Mouse (Mus musculus) ES-Bruce4 (cell line): ENCODE measurements around the gene Hnrnph1. TPM values are rescaled to one million over a fixed set of nuclear protein-coding genes. Genes with fewer than 3 reads are reported as not detected.

Experiments used
- H3K27ac ChIP-seq: 2 replicates; pipeline ENCODE4 v1.5.1; 2012; ENCODE audit warnings: low read length, inconsistent platforms; ENCODE audit not compliant: insufficient read depth
- H3K27me3 ChIP-seq: 2 replicates; pipeline ENCODE4 v1.6.1; 2012; ENCODE audit warnings: mild to moderate bottlenecking, low read length, inconsistent platforms; ENCODE audit not compliant: control insufficient read depth, poor library complexity, insufficient read depth, severe bottlenecking
- H3K36me3 ChIP-seq: 2 replicates; pipeline ENCODE4 v1.6.1; 2012; ENCODE audit warnings: inconsistent platforms, mild to moderate bottlenecking, low read length, moderate library complexity; ENCODE audit not compliant: control insufficient read depth, poor library complexity, insufficient read depth, severe bottlenecking
- H3K4me1 ChIP-seq: one replicate; pipeline ENCODE4 v1.8.1; 2011; ENCODE audit warnings: low read length; ENCODE audit not compliant: control insufficient read depth, insufficient read depth
- H3K4me3 ChIP-seq: 2 replicates; pipeline ENCODE4 v1.5.1; 2011; ENCODE audit warnings: low read depth, mild to moderate bottlenecking, low read length
- H3K9ac ChIP-seq: 2 replicates; pipeline ENCODE4 v1.6.1; 2012; ENCODE audit warnings: low read depth, mild to moderate bottlenecking, inconsistent platforms; ENCODE audit not compliant: poor library complexity, severe bottlenecking
- H3K9me3 ChIP-seq: replicated peaks from 2 replicates; pipeline ENCODE4 v1.6.1; 2012; ENCODE audit warnings: mild to moderate bottlenecking, low read length, inconsistent platforms; ENCODE audit not compliant: control insufficient read depth, poor library complexity, insufficient read depth, severe bottlenecking
- CTCF ChIP-seq: IDR thresholded peaks from one replicate; pipeline ENCODE4 v1.8.1; 2011; ENCODE audit warnings: low read depth, low read length
- EP300 ChIP-seq: IDR thresholded peaks from 2 replicates; pipeline ENCODE4 v1.6.1; 2011; ENCODE audit warnings: low read depth, low read length; ENCODE audit not compliant: insufficient read depth
- POLR2A ChIP-seq: IDR thresholded peaks from one replicate; pipeline ENCODE4 v1.8.1; 2011; ENCODE audit warnings: low read length; ENCODE audit not compliant: insufficient read depth
- polyA plus RNA-seq: library from polyadenylated mRNA; stranded (reverse); fragments of >200 nt; gene quantifications from 2 replicates; pipeline ENCODE4 v1.2.4, GENCODE M21; 2011; ENCODE audit warnings: low read depth; ENCODE audit not compliant: missing spikeins, insufficient read depth, insufficient read length

Hnrnph1 gene
- polyA plus RNA-seq, 1 experiment = 559 TPM

DNA sequence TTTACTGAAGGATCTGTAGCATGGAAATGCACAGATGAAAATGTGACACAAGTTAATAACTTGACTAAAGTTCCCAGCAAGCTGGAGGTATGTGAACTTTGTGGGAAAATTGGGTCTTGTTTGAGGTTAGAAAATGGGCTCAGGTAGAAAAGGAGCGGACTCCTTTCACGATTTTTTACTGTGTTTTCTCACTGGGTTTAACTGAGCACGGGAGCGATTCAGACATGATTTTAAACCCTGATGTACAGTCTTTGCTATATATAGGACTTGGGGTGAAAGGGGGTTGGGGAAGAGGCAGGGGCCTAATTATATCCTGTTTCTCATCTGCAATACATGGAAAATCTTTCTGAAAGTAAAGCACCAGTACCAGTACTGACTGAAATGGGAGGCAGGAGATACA lies 10.9 kb downstream of the Hnrnph1 start:
- Histone ChIP-seq H3K9me3 (no peaks in the 10 kb centered on the region), H3K4me1 (peaks cover 6% of the 10 kb centered on the region), H3K4me3 (no peak overlapping the region), H3K27ac (no peak overlapping the region), H3K27me3 (no peaks in the 10 kb centered on the region), H3K9ac (no peak overlapping the region), H3K36me3 (peaks cover 39% of the 10 kb centered on the region)
- no peak for TF ChIP-seq POLR2A
- no peak for TF ChIP-seq EP300
- no peak for TF ChIP-seq CTCF

DNA sequence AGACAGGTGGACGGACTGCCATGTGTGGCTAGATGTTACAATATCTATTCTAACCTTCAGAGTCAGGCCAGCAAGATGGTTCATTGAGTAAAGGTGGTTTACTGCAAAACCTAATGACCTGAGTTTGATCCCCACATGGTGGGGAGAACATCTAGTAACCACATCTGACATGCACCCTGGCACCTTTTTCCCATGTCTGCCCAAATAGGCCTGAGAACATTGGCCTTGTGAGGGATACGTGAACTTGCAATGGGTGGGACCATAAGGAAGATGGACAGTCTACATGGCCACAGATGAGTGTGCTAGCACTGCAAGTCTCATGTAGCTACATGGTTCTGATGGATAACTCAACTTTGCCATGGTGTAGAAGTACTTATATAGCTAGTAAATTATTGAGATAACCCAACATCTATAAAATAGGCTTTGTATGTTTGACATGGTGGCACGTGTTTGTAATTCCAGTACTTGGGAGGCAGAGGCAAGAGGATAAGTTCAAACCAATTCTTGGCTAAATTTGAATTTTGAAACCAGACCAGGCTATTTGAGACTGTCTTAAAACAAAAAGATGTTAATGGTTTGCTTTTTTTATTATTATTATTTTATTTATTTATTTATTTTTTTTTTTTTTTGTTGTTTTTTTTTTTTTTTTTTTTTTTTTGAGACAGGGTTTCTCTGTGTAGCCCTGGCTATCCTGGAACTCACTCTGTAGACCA lies 11.6 kb downstream of the Hnrnph1 start:
- Histone ChIP-seq H3K36me3 (peaks cover 32% of the 10 kb centered on the region), H3K9ac (no peak overlapping the region)

DNA sequence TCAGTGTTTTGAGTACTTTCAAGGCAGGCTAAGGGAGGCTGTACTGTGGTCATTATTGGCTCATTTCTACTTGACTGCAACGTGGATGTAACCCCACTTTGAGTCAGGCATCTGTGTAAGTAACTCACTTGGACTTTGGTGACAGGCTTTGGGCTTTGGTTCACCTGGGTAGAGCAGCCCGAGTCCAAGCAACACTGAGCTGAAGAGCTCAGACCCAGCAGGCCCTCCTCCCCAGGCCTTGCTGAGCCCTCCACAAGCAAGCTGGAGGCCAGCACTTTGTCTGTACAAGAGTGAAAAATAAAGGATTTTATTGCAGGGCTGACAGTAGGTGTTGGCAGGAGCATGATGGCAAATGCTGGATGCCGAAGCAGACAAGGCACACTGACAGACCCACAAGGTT lies 12.2 kb downstream of the Hnrnph1 start:
- H3K27me3 ChIP-seq = no peaks in the 10 kb centered on the region
- TF ChIP-seq POLR2A (no peak), EP300 (no peak), CTCF (no peak)
- H3K9me3 ChIP-seq = no peaks in the 10 kb centered on the region
- H3K4me3 ChIP-seq = no peak overlapping the region
- peaks cover 28% of the 10 kb centered on the region for H3K36me3 ChIP-seq
- peaks cover 6% of the 10 kb centered on the region for H3K4me1 ChIP-seq
- no peak overlapping the region for H3K9ac ChIP-seq
- no peak overlapping the region for H3K27ac ChIP-seq

More for the DNA sequence above, 11.6 kb downstream of the Hnrnph1 start:
- TF ChIP-seq CTCF (no peak), EP300 (no peak), POLR2A (no peak)
- H3K4me1 ChIP-seq = peaks cover 6% of the 10 kb centered on the region
- H3K27ac ChIP-seq = no peak overlapping the region
- H3K4me3 ChIP-seq = no peak overlapping the region
- H3K9me3 ChIP-seq = no peaks in the 10 kb centered on the region
- H3K27me3 ChIP-seq = no peaks in the 10 kb centered on the region

- Histone ChIP-seq H3K27me3 (no peaks in the 10 kb centered on the region), H3K4me1 (peaks cover 6% of the 10 kb centered on the region), H3K36me3 (peaks cover 22% of the 10 kb centered on the region), H3K4me3 (no peak overlapping the region), H3K27ac (no peak overlapping the region), H3K9ac (no peak overlapping the region), H3K9me3 (no peaks in the 10 kb centered on the region)
- TF ChIP-seq CTCF (no peak), POLR2A (no peak), EP300 (peak; percentile 81)
Measured at GRCm38 (mm10) chr11:50389616-50390015, 12.8 kb downstream of the Hnrnph1 start.

GRCm38 (mm10) chr11:50391272-50391960 lies 14.6 kb downstream of the Hnrnph1 start:
- H3K27ac ChIP-seq = peak overlapping the region; percentile 65
- no peaks in the 10 kb centered on the region for H3K9me3 ChIP-seq
- no peak overlapping the region for H3K9ac ChIP-seq
- H3K4me1 ChIP-seq = peaks cover 6% of the 10 kb centered on the region
- no peak overlapping the region for H3K4me3 ChIP-seq
- TF ChIP-seq EP300 (peak; percentile 10; the same call in 1 of the 2 replicates), CTCF (no peak), POLR2A (no peak)
- H3K36me3 ChIP-seq = peaks cover 8% of the 10 kb centered on the region
- no peaks in the 10 kb centered on the region for H3K27me3 ChIP-seq

DNA sequence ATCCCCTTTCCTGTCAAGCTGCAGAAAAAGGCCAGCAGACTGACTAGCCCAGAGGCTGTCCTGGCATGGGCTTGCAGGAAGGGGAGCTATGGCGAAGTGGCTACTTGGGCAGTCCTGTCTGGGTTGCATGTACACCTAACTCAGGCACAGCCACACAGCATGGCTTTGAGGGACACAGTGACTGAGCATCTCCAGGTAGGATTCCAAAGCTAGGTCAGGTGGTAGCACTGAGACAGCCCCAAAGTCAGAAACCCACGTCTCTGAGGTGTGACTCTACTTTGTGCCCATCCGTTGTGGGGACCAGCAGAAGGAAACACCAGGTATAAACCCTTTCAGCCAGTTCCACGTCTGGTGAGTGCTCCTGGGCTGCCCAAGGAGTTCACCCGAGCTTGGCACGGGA lies 16.5 kb downstream of the Hnrnph1 start:
- TF ChIP-seq EP300 (no peak), CTCF (no peak), POLR2A (no peak)
- Histone ChIP-seq H3K36me3 (no peaks in the 10 kb centered on the region), H3K4me1 (peaks cover 6% of the 10 kb centered on the region), H3K27ac (no peak overlapping the region), H3K9me3 (no peaks in the 10 kb centered on the region), H3K4me3 (no peak overlapping the region), H3K27me3 (no peaks in the 10 kb centered on the region), H3K9ac (no peak overlapping the region)
